Mouse (Mus musculus) CH12.LX (cell line): Measurements from ENCODE around the gene Lat2. TPM values are rescaled to one million over a fixed set of nuclear protein-coding genes. Genes with fewer than 3 reads are reported as not detected.

Source experiments
- DNase-seq: peaks from one replicate; pipeline ENCODE4 v3.0.0-alpha.2; 2013; ENCODE audit errors: extremely low read depth
- H3K27ac ChIP-seq: 2 replicates; pipeline ENCODE4 v1.5.1; 2012; ENCODE audit warnings: low read depth, mild to moderate bottlenecking, control low read depth, moderate library complexity; ENCODE audit not compliant: insufficient read depth
- H3K27me3 ChIP-seq: replicated peaks from 2 replicates; pipeline ENCODE3; 2012; ENCODE audit warnings: inconsistent platforms
- H3K36me3 ChIP-seq, 2 experiments: replicated peaks in 1 of 2; 2 replicates each; pipeline versions ENCODE3 to v1.6.1; 2012; ENCODE audit warnings: inconsistent platforms in 1 of 2, low read length in 1 of 2, mild to moderate bottlenecking in 1 of 2, mixed read lengths in 1 of 2, moderate library complexity in 1 of 2; ENCODE audit not compliant: control insufficient read depth in 1 of 2, insufficient read depth in 1 of 2
- H3K4me1 ChIP-seq, 2 experiments: 2 replicates each; pipeline ENCODE4 v1.6.1; 2012; ENCODE audit warnings: inconsistent platforms in 1 of 2, moderate library complexity in 1 of 2; ENCODE audit not compliant: insufficient read depth in 2 of 2, control insufficient read depth in 1 of 2
- H3K4me2 ChIP-seq: 2 replicates; pipeline ENCODE4 v1.6.1; 2012; ENCODE audit warnings: low read depth, mild to moderate bottlenecking, control low read depth; ENCODE audit not compliant: poor library complexity, insufficient read depth, severe bottlenecking
- H3K4me3 ChIP-seq, 3 experiments: fragments of 150-350 bp in 1 of 3; sonication (generic) in 1 of 3; replicated peaks in 1 of 3; 2 replicates each; pipeline versions ENCODE3 to v1.5.1; 2011 to 2012; ENCODE audit warnings: low read depth in 2 of 3, low read length in 2 of 3, mild to moderate bottlenecking in 2 of 3, moderate library complexity in 2 of 3, control low read depth in 1 of 3, improper control_type of control experiment in 1 of 3, inconsistent platforms in 1 of 3, mixed read lengths in 1 of 3; ENCODE audit not compliant: poor library complexity in 1 of 3
- H3K79me2 ChIP-seq: replicated peaks from 2 replicates; pipeline ENCODE4 v1.6.1; 2012; ENCODE audit warnings: mild to moderate bottlenecking, moderate library complexity; ENCODE audit not compliant: control insufficient read depth, poor library complexity, insufficient read depth, severe bottlenecking; ENCODE audit errors: extremely low read depth
- H3K9ac ChIP-seq: 2 replicates; pipeline ENCODE4 v1.6.1; 2012; ENCODE audit warnings: low read depth, mild to moderate bottlenecking, control low read depth, moderate library complexity; ENCODE audit not compliant: insufficient read depth
- H3K9me3 ChIP-seq: replicated peaks from 2 replicates; pipeline ENCODE3; 2012; ENCODE audit warnings: low read length, inconsistent platforms, mixed read lengths
- BHLHE40 ChIP-seq: IDR thresholded peaks from 2 replicates; pipeline ENCODE4 v1.6.1; 2011; ENCODE audit warnings: mild to moderate bottlenecking, low read depth, low read length, improper control_type of control experiment
- CHD2 ChIP-seq: IDR thresholded peaks from 2 replicates; pipeline ENCODE4 v1.6.1; 2011; ENCODE audit warnings: low read length, improper control_type of control experiment
- CTCF ChIP-seq, 2 experiments: IDR thresholded peaks in 1 of 2; conservative IDR thresholded peaks in 1 of 2; 2 replicates each; pipeline ENCODE4 v1.5.1; 2011 to 2012; ENCODE audit warnings: low read depth in 2 of 2, low read length in 2 of 2, improper control_type of control experiment in 1 of 2, inconsistent platforms in 1 of 2, mild to moderate bottlenecking in 1 of 2, moderate library complexity in 1 of 2
- ELF1 ChIP-seq: IDR thresholded peaks from 2 replicates; pipeline ENCODE4 v1.6.1; 2014; ENCODE audit warnings: low read depth, mild to moderate bottlenecking, inconsistent platforms, low read length, improper control_type of control experiment
- ETS1 ChIP-seq: conservative IDR thresholded peaks from 2 replicates; pipeline ENCODE4 v1.6.1; 2012; ENCODE audit warnings: low read depth, mild to moderate bottlenecking, inconsistent platforms, low read length, improper control_type of control experiment, moderate library complexity
- IRF4 ChIP-seq: IDR thresholded peaks from 2 replicates; pipeline ENCODE4 v1.6.1; 2014; ENCODE audit warnings: low read depth, mild to moderate bottlenecking, inconsistent platforms, low read length, improper control_type of control experiment
- JUN ChIP-seq: IDR thresholded peaks from 2 replicates; pipeline ENCODE4 v1.6.1; 2011; ENCODE audit warnings: low read depth, mild to moderate bottlenecking, low read length, improper control_type of control experiment, moderate library complexity; ENCODE audit not compliant: insufficient read depth
- MAFK ChIP-seq: IDR thresholded peaks from 2 replicates; pipeline ENCODE4 v1.6.1; 2011; ENCODE audit warnings: low read length, improper control_type of control experiment; ENCODE audit not compliant: insufficient replicate concordance
- MAZ ChIP-seq: IDR thresholded peaks from 2 replicates; pipeline ENCODE4 v1.6.1; 2012; ENCODE audit warnings: low read depth, mild to moderate bottlenecking, inconsistent platforms, low read length, improper control_type of control experiment, moderate library complexity
- MXI1 ChIP-seq: IDR thresholded peaks from 2 replicates; pipeline ENCODE4 v1.6.1; 2011; ENCODE audit warnings: mild to moderate bottlenecking, low read depth, low read length, improper control_type of control experiment
- MYC ChIP-seq: IDR thresholded peaks from 2 replicates; pipeline ENCODE4 v1.6.1; 2011; ENCODE audit warnings: low read depth, mild to moderate bottlenecking, improper control_type of control experiment, low read length
- NELFE ChIP-seq: IDR thresholded peaks from 2 replicates; pipeline ENCODE4 v1.6.1; 2011; ENCODE audit warnings: low read depth, low read length, improper control_type of control experiment
- PAX5 ChIP-seq: IDR thresholded peaks from 2 replicates; pipeline ENCODE4 v1.6.1; 2012; ENCODE audit warnings: low read length, inconsistent platforms, mixed read lengths
- RCOR1 ChIP-seq: conservative IDR thresholded peaks from 2 replicates; pipeline ENCODE4 v1.6.1; 2012; ENCODE audit warnings: low read depth, mild to moderate bottlenecking, inconsistent platforms, low read length, improper control_type of control experiment
- SIN3A ChIP-seq: IDR thresholded peaks from 2 replicates; pipeline ENCODE4 v1.6.1; 2012; ENCODE audit warnings: low read length, improper control_type of control experiment, inconsistent platforms
- SMC3 ChIP-seq: IDR thresholded peaks from 2 replicates; pipeline ENCODE4 v1.6.1; 2011; ENCODE audit warnings: low read depth, low read length, improper control_type of control experiment
- TCF12 ChIP-seq: IDR thresholded peaks from 2 replicates; pipeline ENCODE4 v1.6.1; 2014; ENCODE audit warnings: low read depth, mild to moderate bottlenecking, inconsistent platforms, low read length, improper control_type of control experiment
- USF1 ChIP-seq: IDR thresholded peaks from 2 replicates; pipeline ENCODE4 v1.6.1; 2014; ENCODE audit warnings: low read depth, mild to moderate bottlenecking, inconsistent platforms, low read length, improper control_type of control experiment
- USF2 ChIP-seq: conservative IDR thresholded peaks from 2 replicates; pipeline ENCODE4 v1.6.1; 2011; ENCODE audit warnings: low read depth, low read length, improper control_type of control experiment
- ZMIZ1 ChIP-seq: IDR thresholded peaks from 2 replicates; pipeline ENCODE4 v1.6.1; 2012; ENCODE audit warnings: low read depth, mild to moderate bottlenecking, inconsistent platforms, low read length, improper control_type of control experiment
- ZNF384 ChIP-seq: IDR thresholded peaks from 2 replicates; pipeline ENCODE4 v1.6.1; 2012; ENCODE audit warnings: low read depth, low read length, improper control_type of control experiment, inconsistent platforms
- dilution Hi-C: fragments of 300-500 bp; cut with MboI; formaldehyde crosslinking; loops from 2 replicates; pipeline ENCODE4 v1.14.3; 2020; ENCODE audit warnings: low sequenced_read_pairs; ENCODE audit not compliant: extremely low pct_unique_long_range_greater_than_20kb, extremely low pct_ligation_motif_present
- in situ Hi-C: fragments of 300-500 bp; cut with MboI; formaldehyde crosslinking; loops from 3 replicates; pipeline ENCODE4 v1.14.3; 2019; ENCODE audit warnings: low sequenced_read_pairs, low pct_ligation_motif_present, low pct_unique_long_range_greater_than_20kb, mixed read lengths
- polyA plus RNA-seq: library from polyadenylated mRNA; unstranded; fragments of >175 nt; gene quantifications from 2 replicates; pipeline ENCODE4 v1.2.1, GENCODE M21; 2012; ENCODE audit warnings: low read depth; ENCODE audit not compliant: insufficient read length
- total RNA-seq, 2 experiments: library from RNA; depleted of rRNA; stranded (reverse); fragments of 300-350 nt in 1 of 2; fragments of >200 nt in 1 of 2; gene quantifications; 2 replicates each; pipeline ENCODE4 v1.2.3; 2012 to 2014

Lat2 gene
- total and polyA plus RNA-seq, 3 experiments, result 89.7 to 121 (median 108) TPM

DNA sequence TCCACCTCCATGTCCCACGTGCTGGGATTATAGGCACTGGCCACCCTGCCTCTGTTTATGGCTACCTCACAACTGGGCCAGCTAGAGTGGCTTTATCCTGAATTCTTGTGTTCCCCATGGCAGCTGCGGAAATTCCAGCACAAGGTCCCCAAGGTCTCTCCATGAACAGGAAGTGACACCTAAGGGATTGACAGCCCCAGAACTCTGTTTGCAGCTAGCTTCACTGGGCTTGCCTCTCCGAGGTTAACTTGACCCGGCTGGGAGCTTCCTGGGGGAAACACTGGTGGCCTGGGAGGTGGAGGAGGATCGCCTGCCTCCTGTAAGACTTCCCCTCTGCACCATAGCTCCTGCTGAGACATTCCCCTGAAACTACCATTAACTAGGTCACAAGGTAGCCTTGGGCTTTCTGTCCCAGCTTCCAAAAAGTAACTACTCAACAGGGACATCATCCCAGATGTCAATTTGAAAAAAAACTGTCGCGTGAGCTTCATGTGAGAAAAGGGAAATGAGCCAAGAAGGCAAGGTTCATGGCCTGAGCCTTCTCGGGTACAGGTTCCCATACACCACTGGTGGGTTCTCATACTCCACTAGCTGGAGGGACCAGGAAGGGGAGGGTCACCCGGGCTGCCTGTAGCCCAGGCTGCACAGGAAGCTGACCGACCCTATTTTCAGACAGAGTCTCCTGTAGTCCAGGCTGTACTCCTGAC is 42.2 kb downstream of the Lat2 start:
- Histone ChIP-seq H3K9ac (peak overlapping the region; percentile 52; the same call in 1 of the 2 replicates), H3K27ac (no peak overlapping the region), H3K4me3 (peak overlapping the region in 2 of 3 experiments; percentile 13 to 46), H3K4me2 (peak overlapping the region; percentile 73; the same call in 1 of the 2 replicates), H3K4me1 (peaks cover 8 to 52% of the 10 kb centered on the region in 2 experiments), H3K9me3 (peaks cover 3% of the 10 kb centered on the region), H3K79me2 (no peaks in the 10 kb centered on the region), H3K27me3 (no peaks in the 10 kb centered on the region), H3K36me3 (no peaks in the 10 kb centered on the region)
- no peak for TF ChIP-seq CTCF (conservative IDR thresholded peaks at IDR 0.05 in 1 of 2, IDR thresholded peaks at IDR 0.05 in 1 of 2; ENCODE audit: low read depth in 2 of 2, low read length in 2 of 2)
- TF ChIP-seq ELF1, result 0 out of 2 replicates have a peak, but pooled peaks have one; percentile 17
- no peak for TF ChIP-seq SMC3
- no peak for TF ChIP-seq USF1
- no peak for TF ChIP-seq MAZ
- no peak for TF ChIP-seq SIN3A
- TF ChIP-seq MXI1, result no peak
- TF ChIP-seq JUN, result no peak
- TF ChIP-seq PAX5, result no peak
- peak; percentile 85 for TF ChIP-seq BHLHE40
- TF ChIP-seq USF2, result no peak
- TF ChIP-seq CHD2, result no peak
- no peak for TF ChIP-seq TCF12
- no peak for TF ChIP-seq NELFE
- TF ChIP-seq ZMIZ1, result no peak
- no peak for TF ChIP-seq ETS1
- peak; percentile 49; the same call in 1 of the 2 replicates for TF ChIP-seq ZNF384
- TF ChIP-seq RCOR1, result no peak
- 0 out of 2 replicates have a peak, but pooled peaks have one; percentile 23 for TF ChIP-seq IRF4
- TF ChIP-seq MAFK, result no peak
- TF ChIP-seq MYC, result no peak
- dilution Hi-C loops, result no loop called here
- in situ Hi-C loops, result no loop called here
- no peak for DNase-seq
